Mouse (Mus musculus) gastrocnemius, postnatal 25 days (tissue): ENCODE results near the gene Vmn1r33. TPM values are rescaled to one million over a fixed set of nuclear protein-coding genes. Genes with fewer than 3 reads are reported as not detected.
"Not testable (repeated sequence)": the region's sequence is repeated elsewhere in the genome, so short reads cannot be mapped to it uniquely, and the experiment has no call there.

Source experiments
- DNase-seq: peaks from one replicate; pipeline ENCODE4 v3.0.0; 2022
- long read RNA-seq, 2 experiments: library from polyadenylated mRNA; stranded (forward); transcript quantifications; one replicate each; pipeline ENCODE4 v2.0.0; 2021
- total RNA-seq, 2 experiments: library from RNA; stranded (reverse); gene quantifications; 1 replicate in 1 of 2; 2 replicates in 1 of 2; pipeline ENCODE4 v1.2.3; 2021

Gene Vmn1r33
- total RNA-seq = not detected
- long read RNA-seq, experiment 1 = 0 reads
- long read RNA-seq, experiment 2 = 0 reads

DNA sequence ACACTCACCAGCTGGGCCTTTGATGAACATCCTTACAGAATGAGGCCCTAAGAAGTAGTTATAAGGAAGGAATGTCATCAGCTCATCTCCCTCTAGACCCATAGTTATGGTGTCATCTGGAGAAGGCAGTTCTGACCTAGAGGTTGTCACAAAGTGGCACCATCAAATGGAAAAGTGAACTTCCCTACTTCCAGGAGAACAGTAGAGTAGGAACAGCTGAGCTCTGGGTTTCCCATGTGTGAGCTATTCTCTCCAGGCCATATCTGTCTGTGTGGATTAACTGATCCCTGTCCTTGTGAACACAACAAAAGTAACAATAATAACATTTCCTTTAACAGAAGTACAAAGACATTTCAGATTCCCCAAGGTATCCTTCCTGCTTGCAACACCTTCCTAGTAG, at the start of gene Vmn1r33:
Vmn1r33 (minus strand) TSS at position 101 of the 400 bp plus-strand sequence.
- not testable (repeated sequence) for DNase-seq

DNA sequence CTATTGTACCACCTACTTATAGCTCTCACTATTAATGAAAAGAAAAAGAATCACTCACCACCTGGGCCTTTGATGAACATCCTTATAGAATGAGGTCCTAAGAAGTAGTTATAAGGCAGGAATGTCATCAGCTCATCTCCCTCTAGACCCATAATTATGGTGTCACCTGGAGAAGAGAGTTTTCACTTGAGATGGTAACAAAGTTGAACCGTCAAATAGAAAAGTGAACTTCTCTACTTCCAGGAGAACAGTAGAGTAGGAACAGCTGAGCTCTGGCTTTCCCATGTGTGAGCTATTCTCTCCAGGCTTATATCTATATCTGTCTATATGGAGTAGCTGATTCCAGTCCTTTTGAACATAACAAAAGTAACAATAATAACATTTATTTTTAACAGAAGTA, 25.7 kb upstream of the Vmn1r33 start, which contains the start of gene Vmn1r34:
Vmn1r34 (minus strand) TSS at position 101 of the 400 bp plus-strand sequence.
- DNase-seq = no peak

DNA sequence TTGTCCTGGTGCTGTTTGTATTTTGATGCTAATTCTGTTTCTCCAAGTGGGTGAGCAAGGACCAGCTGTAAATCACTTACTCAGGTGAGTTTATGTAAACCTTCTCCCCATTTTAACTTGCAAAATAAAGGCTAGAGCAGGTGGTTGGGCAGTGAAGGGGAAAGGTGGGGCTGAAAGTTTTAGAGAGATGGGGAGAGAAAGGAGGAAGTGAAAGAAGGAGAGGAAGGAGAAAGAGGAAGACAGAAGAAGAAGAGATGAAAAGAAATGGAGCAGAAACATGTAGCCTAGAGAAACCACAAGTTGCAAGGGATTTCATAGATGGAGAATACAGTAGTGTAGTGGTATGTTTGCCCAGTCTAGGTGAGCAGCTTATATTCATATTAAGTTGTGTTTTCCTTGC, 22.3 kb downstream of the Vmn1r33 start:
- DNase-seq = no peak

Other genes starting within 250 kb of the Vmn1r33 start
- 1 to 10 TPM; 1.5 to 1.7 TPM for gene Mad2l1, start 82.9 kb downstream of the Vmn1r33 start, total RNA-seq
- not detected for gene Vmn1r32, start 58.2 kb downstream of the Vmn1r33 start, total RNA-seq
- gene Vmn1r34, start 25.6 kb upstream of the Vmn1r33 start, total RNA-seq = not detected
- gene Vmn1r35, start 67.6 kb upstream of the Vmn1r33 start, total RNA-seq = not detected
- not detected for gene Vmn1r36, start 100.9 kb upstream of the Vmn1r33 start, total RNA-seq
- not detected for gene Vmn1r37, start 111.1 kb upstream of the Vmn1r33 start, total RNA-seq
- gene Vmn1r38, start 164.3 kb upstream of the Vmn1r33 start, total RNA-seq = not detected
- not detected for gene Vmn1r39, start 192.3 kb upstream of the Vmn1r33 start, total RNA-seq